Mouse (Mus musculus): ENCODE results near the gene Rab28.

Rab28 gene

DNA sequence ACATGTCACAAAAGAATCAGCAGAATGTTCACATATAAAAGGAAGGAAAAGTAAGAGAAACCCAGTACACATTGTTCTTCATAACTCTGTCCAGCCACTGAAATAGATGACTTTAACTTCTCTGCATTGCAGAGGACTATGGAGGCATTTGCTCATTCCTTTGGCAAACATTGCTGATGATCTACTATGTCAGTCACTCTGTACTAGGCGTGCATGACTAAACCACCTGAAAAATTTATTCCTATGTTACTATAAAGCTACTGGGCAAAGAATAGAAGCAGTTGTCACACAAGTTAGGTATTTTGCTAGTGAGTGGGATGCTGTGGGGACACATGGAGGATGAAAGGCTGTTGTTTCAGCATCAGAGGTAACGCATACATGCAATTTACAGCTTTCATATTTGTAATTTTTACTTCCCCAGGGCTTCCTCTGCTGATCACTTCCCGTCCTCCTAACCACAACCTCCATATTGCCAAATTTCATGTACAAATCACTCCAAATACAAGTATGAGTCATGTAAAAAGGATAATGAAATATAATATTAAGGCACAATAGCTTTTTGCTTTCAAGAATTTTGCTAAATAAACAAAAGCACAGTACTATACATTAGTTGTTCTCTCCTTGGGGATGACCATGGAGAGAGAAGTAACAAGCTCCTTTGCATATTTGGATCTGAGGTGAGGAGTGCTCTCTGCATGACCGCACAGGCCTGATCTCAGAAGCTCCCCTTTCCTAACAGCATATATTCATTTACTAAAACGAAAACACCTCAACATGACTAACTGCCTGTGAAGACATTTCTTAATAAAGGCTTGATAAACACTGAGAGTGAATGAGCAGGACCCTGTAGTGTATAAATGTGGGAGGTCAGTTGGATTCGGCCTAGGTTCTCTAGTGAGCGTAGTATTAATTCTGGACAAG lies 80.5 kb downstream of the Rab28 start:
- DNase-seq (ENCODE audit: low spot score in 2 of 2), result no peak

DNA sequence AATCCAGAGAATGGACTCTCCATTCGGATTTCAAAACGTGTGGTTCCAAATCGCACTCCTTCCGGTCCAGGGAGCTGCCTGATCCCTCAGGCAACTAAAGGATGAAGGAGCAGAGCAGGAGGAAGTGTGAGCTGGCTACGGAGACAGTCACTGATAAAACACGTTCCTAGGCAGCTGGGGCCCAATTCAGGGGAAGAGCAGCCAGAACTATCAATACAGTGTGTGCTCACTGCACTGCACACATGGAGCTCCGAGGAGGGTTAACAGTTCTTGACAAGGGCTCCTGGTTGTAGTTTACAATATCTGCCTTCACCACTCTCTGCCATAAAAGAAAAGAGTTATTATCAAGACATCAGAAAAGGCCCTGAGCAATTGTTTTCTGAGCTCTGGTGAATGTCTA lies 82.4 kb downstream of the Rab28 start:
- DNase-seq (ENCODE audit: low spot score in 2 of 2), result no peak

GRCm38 (mm10) chr5:41621748-41622147 lies 86.2 kb downstream of the Rab28 start:
- DNase-seq (ENCODE audit: low spot score in 2 of 2), result no peak

- no peak for DNase-seq (ENCODE audit: low spot score in 2 of 2)
Observed at GRCm38 (mm10) chr5:41618966-41619365, 89.0 kb downstream of the Rab28 start.

- DNase-seq (ENCODE audit: low spot score in 2 of 2), result no peak
Observed at GRCm38 (mm10) chr5:41610447-41611030, 97.4 kb downstream of the Rab28 start.

DNA sequence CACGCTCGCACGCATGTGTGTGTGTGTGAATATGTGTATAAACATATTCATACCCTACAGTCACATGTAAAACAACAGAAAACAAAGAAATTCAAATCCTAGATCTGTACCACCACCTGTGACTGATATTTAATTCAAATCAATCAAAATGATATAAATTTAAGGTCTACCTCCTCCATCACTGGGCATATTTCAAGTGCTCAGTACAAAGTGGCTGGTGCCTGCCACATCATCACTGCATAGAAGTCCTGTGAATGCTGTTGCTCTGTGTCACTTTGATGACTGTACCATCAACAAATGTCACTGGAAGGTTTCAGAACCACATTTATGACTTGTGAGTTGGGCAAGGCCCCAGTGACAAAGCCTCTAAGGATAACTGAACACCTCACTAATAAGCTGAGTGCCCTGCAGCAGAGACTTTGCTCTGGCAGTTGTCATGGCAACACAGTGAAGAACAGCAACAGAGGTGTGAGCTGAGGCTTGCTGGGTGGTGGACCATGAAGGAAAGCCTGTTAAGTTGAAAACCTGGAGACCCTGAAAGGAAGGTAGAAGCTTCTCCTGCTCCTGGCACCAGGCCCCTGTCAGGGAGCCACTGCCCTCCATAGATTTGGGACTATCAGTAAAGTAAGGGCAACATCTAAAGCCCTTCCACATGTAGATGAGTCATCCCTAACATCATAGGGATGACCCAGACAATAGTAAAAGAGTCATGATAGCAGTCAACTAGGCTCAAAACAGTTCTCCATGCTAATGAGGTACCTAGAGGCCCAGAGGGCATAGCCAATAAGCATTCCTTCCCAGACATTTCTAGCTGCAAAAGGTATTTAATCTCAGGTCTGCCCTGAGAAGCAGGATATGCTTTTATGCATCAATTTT lies 111.5 kb downstream of the Rab28 start:
- DNase-seq (ENCODE audit: low spot score in 2 of 2), result no peak

- no peak for DNase-seq (ENCODE audit: low spot score in 2 of 2)
Observed at GRCm38 (mm10) chr5:41595199-41595598, 112.8 kb downstream of the Rab28 start.

DNA sequence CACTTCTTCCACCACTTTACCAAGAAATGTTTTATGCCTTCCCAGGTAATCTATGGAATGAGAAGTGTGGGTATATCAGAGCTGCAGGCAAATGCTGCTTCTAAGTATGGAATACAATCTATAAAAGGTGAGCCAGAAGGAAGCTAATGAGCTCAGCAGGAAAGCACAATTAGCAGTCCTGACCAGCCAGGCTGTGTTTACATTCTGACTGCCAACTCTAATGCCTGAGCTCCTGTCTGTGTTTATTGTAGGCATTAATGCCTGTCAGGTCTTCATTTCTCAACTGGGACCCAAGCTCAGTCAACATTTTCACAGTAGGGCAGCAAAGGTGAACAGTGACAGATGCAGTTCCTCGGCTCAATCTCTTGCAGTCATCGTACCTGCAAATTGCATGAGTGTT lies 129.9 kb downstream of the Rab28 start:
- DNase-seq (ENCODE audit: low spot score in 2 of 2), result no peak

Measured in thymus, postnatal 10 days (tissue).